Mouse (Mus musculus) ES-Bruce4 (cell line): ENCODE measurements around the gene Moxd2.

ENCODE experiments used
- CTCF ChIP-seq: IDR thresholded peaks from one replicate; pipeline ENCODE4 v1.8.1; 2011; ENCODE audit warnings: low read depth, low read length
- EP300 ChIP-seq: IDR thresholded peaks from 2 replicates; pipeline ENCODE4 v1.6.1; 2011; ENCODE audit warnings: low read depth, low read length; ENCODE audit not compliant: insufficient read depth
- POLR2A ChIP-seq: IDR thresholded peaks from one replicate; pipeline ENCODE4 v1.8.1; 2011; ENCODE audit warnings: low read length; ENCODE audit not compliant: insufficient read depth

DNA sequence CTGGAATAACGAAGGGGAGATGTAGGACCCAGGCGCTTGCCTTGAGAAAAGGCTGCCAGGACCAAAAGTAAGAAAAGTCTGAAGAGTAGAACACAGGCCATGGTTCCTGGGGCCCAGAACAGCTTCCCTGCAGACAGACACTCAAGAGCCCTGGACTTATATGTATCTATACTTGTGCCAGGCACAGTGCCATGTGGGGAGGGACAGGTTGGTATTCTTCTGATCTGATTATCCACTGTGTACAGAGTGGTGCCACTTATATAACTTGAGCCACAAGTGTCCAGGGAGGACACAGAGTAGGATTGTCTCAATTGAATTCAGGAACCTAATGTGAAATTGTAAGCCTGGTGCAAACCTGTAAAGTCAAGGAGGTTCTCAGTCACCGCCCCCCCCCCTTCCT is at the start of gene Moxd2:
- TF ChIP-seq CTCF (no peak), POLR2A (no peak), EP300 (no peak)
